Mouse (Mus musculus) embryonic facial prominence, embryonic 11.5 days (tissue): ENCODE data around the gene Zbtb5. TPM values are rescaled to one million over a fixed set of nuclear protein-coding genes. Genes with fewer than 3 reads are reported as not detected.

Source experiments
- ATAC-seq: fragments of 200-750 bp; cut with Nextera tagmentation; replicated peaks from 2 replicates; pipeline ENCODE4 v1.8.0; 2017; ENCODE audit warnings: low read depth; ENCODE audit not compliant: insufficient number of reproducible peaks, low FRiP score, low TSS enrichment
- DNase-seq: peaks from one replicate; pipeline ENCODE4 v3.0.0-alpha.2; 2015; ENCODE audit warnings: low spot score
- H3K27ac ChIP-seq: fragments of 300-500 bp; sonication (generic); replicated peaks from 2 replicates; pipeline ENCODE4 v1.5.1; 2014; ENCODE audit warnings: mild to moderate bottlenecking, low read depth, low read length, control low read depth
- H3K27me3 ChIP-seq: fragments of 300-500 bp; sonication (generic); 2 replicates; pipeline ENCODE4 v1.6.1; 2014; ENCODE audit warnings: mild to moderate bottlenecking, low read length, moderate library complexity, mixed read lengths; ENCODE audit not compliant: control insufficient read depth, insufficient read depth
- H3K36me3 ChIP-seq: fragments of 300-500 bp; sonication (generic); replicated peaks from 2 replicates; pipeline ENCODE4 v1.6.1; 2014; ENCODE audit warnings: low read depth, mild to moderate bottlenecking, low read length, moderate library complexity, mixed read lengths; ENCODE audit not compliant: control insufficient read depth, insufficient read depth
- H3K4me1 ChIP-seq: fragments of 300-500 bp; sonication (generic); 2 replicates; pipeline ENCODE4 v1.6.1; 2014; ENCODE audit warnings: low read length, mixed read lengths; ENCODE audit not compliant: control insufficient read depth, insufficient read depth
- H3K4me2 ChIP-seq: fragments of 300-500 bp; sonication (generic); 2 replicates; pipeline ENCODE4 v1.6.1; 2014; ENCODE audit warnings: low read depth, mild to moderate bottlenecking, control low read depth, low read length, moderate library complexity
- H3K4me3 ChIP-seq: fragments of 300-500 bp; sonication (generic); 2 replicates; pipeline ENCODE4 v1.5.1; 2014; ENCODE audit warnings: low read depth, low read length, control low read depth
- H3K9ac ChIP-seq: fragments of 300-500 bp; sonication (generic); replicated peaks from 2 replicates; pipeline ENCODE4 v1.6.1; 2014; ENCODE audit warnings: mild to moderate bottlenecking, control low read depth, low read length
- H3K9me3 ChIP-seq: fragments of 300-500 bp; sonication (generic); replicated peaks from 2 replicates; pipeline ENCODE4 v1.6.1; 2016; ENCODE audit warnings: mild to moderate bottlenecking, low read length, inconsistent platforms, mixed read lengths; ENCODE audit not compliant: control insufficient read depth
- WGBS: fragments of 180-500 bp; shearing (Covaris S2); extraction: QIAGEN DNeasy Blood & Tissue Kit; methylation state at CpG from one replicate; pipeline ENCODE4 v1.1.7; 2014; 5-methylcytosine and 5-hydroxymethylcytosine counted together
- polyA plus RNA-seq: library from polyadenylated mRNA; unstranded; fragments of >200 nt; fragmentation: Nextera tagmentation; extraction: Ambion mirVana; gene quantifications from 2 replicates; pipeline ENCODE4 v1.2.1, GENCODE M21; 2014

Gene Zbtb5
- polyA plus RNA-seq, 1 experiment from 2014 or later, result 42.5 TPM

DNA sequence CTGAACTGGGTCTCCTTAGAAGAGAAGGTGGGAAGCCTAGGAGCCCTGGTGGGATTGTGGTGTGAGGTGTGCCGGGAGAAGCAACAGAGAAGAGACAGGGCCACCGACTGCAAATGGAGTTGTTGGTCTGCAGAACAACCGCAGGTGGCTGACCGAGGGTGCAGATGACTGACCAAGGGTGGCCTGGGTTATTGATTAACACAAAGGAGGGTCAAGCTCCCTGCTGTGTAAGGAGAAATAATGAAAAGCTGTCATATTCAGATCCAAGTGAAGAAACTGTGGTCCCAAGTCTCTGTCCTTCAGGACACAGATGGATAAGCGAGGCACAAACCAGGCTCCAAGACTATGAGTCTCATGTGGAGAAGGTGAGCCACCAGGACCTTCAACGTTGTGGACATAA, 68.7 kb downstream of the Zbtb5 start:
- H3K27ac ChIP-seq, result no peak overlapping the region
- H3K4me2 ChIP-seq, result no peak overlapping the region
- WGBS, result 84% methylated on average over 6 of the region's 6 CpGs
- H3K4me1 ChIP-seq, result no peaks in the 10 kb centered on the region
- H3K27me3 ChIP-seq, result no peaks in the 10 kb centered on the region
- H3K36me3 ChIP-seq, result no peaks in the 10 kb centered on the region
- no peak overlapping the region for H3K4me3 ChIP-seq
- H3K9me3 ChIP-seq, result no peaks in the 10 kb centered on the region
- DNase-seq (no peak), ATAC-seq (no peak)
- no peak overlapping the region for H3K9ac ChIP-seq

DNA sequence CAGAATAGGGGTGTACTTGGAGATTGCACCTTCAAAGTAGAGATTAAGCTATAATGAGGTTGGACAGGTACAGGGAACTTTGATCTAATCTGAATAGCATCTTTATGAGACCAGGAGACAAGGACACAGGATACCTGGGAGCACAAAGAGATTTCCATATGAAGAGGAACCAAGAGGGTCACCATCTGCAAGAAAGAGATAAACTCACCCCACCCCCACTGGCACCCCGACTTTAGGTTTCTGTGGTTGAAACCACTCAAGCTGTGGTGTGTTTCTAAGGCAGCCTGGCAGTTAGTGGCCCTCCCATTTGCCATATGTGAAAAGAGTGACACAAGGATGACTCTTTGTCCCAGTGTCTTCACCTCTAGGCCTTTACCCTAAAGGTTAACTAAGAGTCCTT, 70.0 kb downstream of the Zbtb5 start:
- H3K27ac ChIP-seq, result no peak overlapping the region
- no peak overlapping the region for H3K4me3 ChIP-seq
- H3K9ac ChIP-seq, result no peak overlapping the region
- WGBS, result 85% methylated on average over 1 of the region's 1 CpGs
- H3K4me2 ChIP-seq, result no peak overlapping the region
- ATAC-seq (no peak), DNase-seq (no peak)
- H3K4me1 ChIP-seq, result no peaks in the 10 kb centered on the region
- H3K9me3 ChIP-seq, result no peaks in the 10 kb centered on the region
- H3K36me3 ChIP-seq, result no peaks in the 10 kb centered on the region
- H3K27me3 ChIP-seq, result no peaks in the 10 kb centered on the region

Other genes with a start within 250 kb of the Zbtb5 start
- gene Grhpr, start 31.0 kb downstream of the Zbtb5 start, polyA plus RNA-seq, result 43.9 and 47.0 TPM in 2 replicates
- 59.8 and 61.1 TPM in 2 replicates for gene Polr1e, start 6.2 kb upstream of the Zbtb5 start, polyA plus RNA-seq
- 6.5 and 7.7 TPM in 2 replicates for gene Fbxo10, start 72.2 kb upstream of the Zbtb5 start, polyA plus RNA-seq
- 200 and 211 TPM in 2 replicates for gene Tomm5, start 95.7 kb upstream of the Zbtb5 start, polyA plus RNA-seq
- 1.2 TPM in 2 replicates for gene Frmpd1, start 172.5 kb upstream of the Zbtb5 start, polyA plus RNA-seq